22 mouse cellular contexts compared by ENCODE assay signal in the genomic region with DNA sequence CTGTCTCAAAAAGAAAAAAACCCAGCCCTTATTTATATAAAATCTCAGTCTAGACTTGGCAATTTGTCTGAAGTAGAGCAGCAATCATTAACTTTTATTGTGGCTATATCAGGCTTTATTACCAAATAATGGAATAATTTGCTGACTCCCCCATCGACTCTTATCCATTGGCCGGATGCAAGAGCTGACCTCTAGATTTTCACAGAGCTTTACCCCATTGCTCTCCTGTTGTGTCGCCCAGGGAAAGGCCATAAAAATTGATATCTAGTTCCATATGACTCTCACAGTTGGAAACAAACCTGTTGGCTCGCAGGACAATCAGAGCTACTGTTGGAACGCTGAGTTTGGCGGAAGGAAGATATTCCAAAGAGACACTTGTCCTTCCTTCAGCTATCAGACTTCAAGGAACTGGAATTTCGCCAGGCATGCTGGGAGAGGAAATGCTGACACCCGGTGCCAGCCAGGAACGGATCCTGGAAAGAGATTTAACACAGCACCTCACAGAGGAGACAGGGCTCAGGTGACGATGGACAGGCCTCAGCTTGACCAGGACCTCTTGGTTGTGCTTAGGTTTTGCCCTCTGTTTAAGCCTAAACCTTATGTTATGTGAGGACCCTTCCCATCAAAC. TPM values are rescaled to one million over a fixed set of nuclear protein-coding genes. Genes with fewer than 3 reads are reported as not detected.
A peak's percentile ranks its signal among the peaks of the same experiment; 100 is the strongest.
DNase-seq lines count a peak whose midpoint lies in the region; ATAC-seq lines count a peak whose summit lies in the region.
"Had no signal": no experiment of that assay in that cellular context is flagged by ENCODE, and none has a peak within 500 bp of the region (broad histone marks: within the 10 kb centered on the region; RNA-seq: fewer than 3 reads in every experiment).

No protein-coding gene starts in this region.

- peaks cover 12% of the 10 kb centered on the region for H3K4me1 ChIP-seq in kidney, embryonic 16.5 days (ENCODE audit: insufficient read depth, low read length)
- peaks cover 53% of the 10 kb centered on the region for H3K4me1 ChIP-seq in liver, embryonic 13.5 days (replicated peaks)
- H3K4me1 ChIP-seq in liver, embryonic 12.5 days: peaks cover 64% of the 10 kb centered on the region
- peaks cover 9% of the 10 kb centered on the region; the same call in 1 of the 2 replicates for H3K4me1 ChIP-seq in intestine, embryonic 14.5 days (replicated peaks; ENCODE audit: control insufficient read depth, insufficient read depth, low read length)
- peaks cover 18% of the 10 kb centered on the region; the same call in 1 of the 2 replicates for H3K4me1 ChIP-seq in intestine, embryonic 15.5 days (replicated peaks)

- no peak overlapping the region for H3K4me3 ChIP-seq in kidney, embryonic 16.5 days (ENCODE audit: low read length)
- H3K4me3 ChIP-seq in liver, embryonic 13.5 days (replicated peaks): no peak overlapping the region
- no peak overlapping the region for H3K4me3 ChIP-seq in liver, embryonic 12.5 days
- H3K4me3 ChIP-seq in intestine, embryonic 14.5 days (ENCODE audit: low read depth, low read length): no peak overlapping the region
- H3K4me3 ChIP-seq in intestine, embryonic 15.5 days (replicated peaks): no peak overlapping the region
- H3K4me3 ChIP-seq: embryonic facial prominence, embryonic 10.5 days; heart, adult 2 months; heart, embryonic 15.5 days; hindbrain, embryonic 15.5 days had no signal

- no peaks in the 10 kb centered on the region for H3K9me3 ChIP-seq in kidney, embryonic 16.5 days (ENCODE audit: low read length)
- no peaks in the 10 kb centered on the region for H3K9me3 ChIP-seq in liver, embryonic 13.5 days (replicated peaks)
- H3K9me3 ChIP-seq in liver, embryonic 12.5 days (replicated peaks): no peaks in the 10 kb centered on the region
- H3K9me3 ChIP-seq in intestine, embryonic 14.5 days (ENCODE audit: control insufficient read depth, low read length): no peaks in the 10 kb centered on the region
- H3K9me3 ChIP-seq in intestine, embryonic 15.5 days: no peaks in the 10 kb centered on the region
- H3K9me3 ChIP-seq: embryonic facial prominence, embryonic 10.5 days; heart, embryonic 15.5 days; hindbrain, embryonic 15.5 days had no signal

- H3K27ac ChIP-seq in kidney, embryonic 16.5 days (ENCODE audit: low read length): no peak overlapping the region
- 0 out of 2 replicates have a peak overlapping the region, but pooled peaks have one; percentile 79 for H3K27ac ChIP-seq in liver, embryonic 13.5 days
- no peak overlapping the region for H3K27ac ChIP-seq in liver, embryonic 12.5 days
- no peak overlapping the region for H3K27ac ChIP-seq in intestine, embryonic 14.5 days (ENCODE audit: low read depth)
- peak overlapping the region; percentile 5; the same call in 1 of the 2 replicates for H3K27ac ChIP-seq in intestine, embryonic 15.5 days
- H3K27ac ChIP-seq: embryonic facial prominence, embryonic 10.5 days; heart, adult 2 months; heart, embryonic 15.5 days; hindbrain, embryonic 15.5 days; kidney, postnatal 0 days; liver, embryonic 14.5 days; stomach, postnatal 0 days had no signal

- WGBS in kidney, embryonic 16.5 days: 60% methylated on average over 10 of the region's 10 CpGs
- 63% methylated on average over 10 of the region's 10 CpGs for WGBS in liver, embryonic 13.5 days (ENCODE audit: insufficient replicate concordance)
- 73% methylated on average over 10 of the region's 10 CpGs for WGBS in liver, embryonic 12.5 days (ENCODE audit: insufficient replicate concordance)
- WGBS in intestine, embryonic 14.5 days: 45% methylated on average over 10 of the region's 10 CpGs
- WGBS in intestine, embryonic 15.5 days: 46% methylated on average over 10 of the region's 10 CpGs

- no peaks in the 10 kb centered on the region for H3K36me3 ChIP-seq in kidney, embryonic 16.5 days (ENCODE audit: insufficient read depth, low read length)
- no peaks in the 10 kb centered on the region for H3K36me3 ChIP-seq in liver, embryonic 13.5 days
- no peaks in the 10 kb centered on the region for H3K36me3 ChIP-seq in liver, embryonic 12.5 days
- H3K36me3 ChIP-seq in intestine, embryonic 14.5 days (ENCODE audit: control insufficient read depth, insufficient read depth, low read length): no peaks in the 10 kb centered on the region
- no peaks in the 10 kb centered on the region for H3K36me3 ChIP-seq in intestine, embryonic 15.5 days
- H3K36me3 ChIP-seq: embryonic facial prominence, embryonic 10.5 days; heart, embryonic 15.5 days; hindbrain, embryonic 15.5 days had no signal

- no peaks in the 10 kb centered on the region for H3K27me3 ChIP-seq in kidney, embryonic 16.5 days (ENCODE audit: insufficient read depth, low read length)
- H3K27me3 ChIP-seq in liver, embryonic 13.5 days: no peaks in the 10 kb centered on the region
- H3K27me3 ChIP-seq in liver, embryonic 12.5 days (replicated peaks): no peaks in the 10 kb centered on the region
- no peaks in the 10 kb centered on the region for H3K27me3 ChIP-seq in intestine, embryonic 14.5 days (replicated peaks; ENCODE audit: control insufficient read depth, insufficient read depth, low read length)
- H3K27me3 ChIP-seq in intestine, embryonic 15.5 days (replicated peaks): no peaks in the 10 kb centered on the region
- H3K27me3 ChIP-seq: heart, embryonic 15.5 days; hindbrain, embryonic 15.5 days had no signal

- no peak overlapping the region for H3K4me2 ChIP-seq in kidney, embryonic 16.5 days (replicated peaks; ENCODE audit: low read depth, low read length)
- H3K4me2 ChIP-seq in liver, embryonic 13.5 days: no peak overlapping the region
- H3K4me2 ChIP-seq in liver, embryonic 12.5 days: no peak overlapping the region
- no peak overlapping the region for H3K4me2 ChIP-seq in intestine, embryonic 14.5 days (ENCODE audit: low read length)
- H3K4me2 ChIP-seq in intestine, embryonic 15.5 days (replicated peaks): no peak overlapping the region
- H3K4me2 ChIP-seq: heart, embryonic 15.5 days; hindbrain, embryonic 15.5 days had no signal

- H3K9ac ChIP-seq in kidney, embryonic 16.5 days (replicated peaks; ENCODE audit: low read length): no peak overlapping the region
- H3K9ac ChIP-seq in liver, embryonic 13.5 days: no peak overlapping the region
- no peak overlapping the region for H3K9ac ChIP-seq in liver, embryonic 12.5 days
- H3K9ac ChIP-seq in intestine, embryonic 14.5 days (ENCODE audit: low read length): no peak overlapping the region
- no peak overlapping the region for H3K9ac ChIP-seq in intestine, embryonic 15.5 days
- H3K9ac ChIP-seq: heart, embryonic 15.5 days; hindbrain, embryonic 15.5 days; liver, embryonic 14.5 days had no signal

- peak; percentile 54 for DNase-seq in kidney, adult 18-20 months
- DNase-seq in liver, embryonic 13.5 days: no peak
- no peak for DNase-seq in intestine, embryonic 14.5 days (ENCODE audit: low spot score)
- DNase-seq in adrenal gland, adult 8-10 months: no peak
- DNase-seq: adrenal gland, adult 2 months; heart, adult 2 months; heart, postnatal 4 days; lung, postnatal 4 days; right cerebral cortex, postnatal 4 days had no signal

- ATAC-seq in kidney, embryonic 16.5 days (ENCODE audit: low FRiP score, low TSS enrichment): no peak
- ATAC-seq in liver, embryonic 13.5 days (ENCODE audit: low read depth): no peak
- ATAC-seq in liver, embryonic 12.5 days: no peak
- ATAC-seq in intestine, embryonic 14.5 days (replicated peaks; ENCODE audit: low FRiP score, low TSS enrichment, low read depth): peak; percentile 38; the same call in 1 of the 2 replicates
- peak; percentile 65 for ATAC-seq in intestine, embryonic 15.5 days
- ATAC-seq: midbrain, embryonic 16.5 days had no signal

RNA-seq across cellular contexts. Expression of a gene that starts 35.3 kb away (rescaled TPM):
- polyA plus RNA-seq in kidney, embryonic 16.5 days (2015; fragmentation: Nextera tagmentation; extraction: Ambion mirVana): 0.12 and 0.17 TPM in 2 replicates
- polyA plus RNA-seq in liver, embryonic 13.5 days (2015; fragmentation: Nextera tagmentation; extraction: Ambion mirVana): not detected in 2 replicates
- 0.05 TPM in 1 of 2 replicates, not detected in the other for polyA plus RNA-seq in liver, embryonic 12.5 days (2016; fragmentation: Nextera tagmentation; extraction: Ambion mirVana)
- 1.4 TPM in 2 replicates for polyA plus RNA-seq in intestine, embryonic 14.5 days (2014; fragmentation: Nextera tagmentation; extraction: Ambion mirVana)
- polyA plus RNA-seq in intestine, embryonic 15.5 days (2015; fragmentation: Nextera tagmentation; extraction: Ambion mirVana): 0.80 and 1.2 TPM in 2 replicates
- total RNA-seq in adrenal gland, adult 8-10 months (2022): 1 to 10 TPM in 3 of 4 experiments, under 1 TPM in 1; 0.70 to 1.4 (median 1.2) TPM
- total RNA-seq: common myeloid progenitor, adult 5-6 weeks; gastrocnemius, adult 8-10 months; heart, adult 2 months; heart, postnatal 4 days had no signal
- polyA plus RNA-seq: heart, adult 2 months; heart, embryonic 15.5 days; liver, embryonic 14.5 days; thymus, postnatal 0 days had no signal

Comparison
In these comparisons a context has a peak if more than half of its experiments do, and no peak if none do; other contexts are left out.
1. H3K27ac ChIP-seq: peak in liver, embryonic 13.5 days (single experiment) and intestine, embryonic 15.5 days (single experiment); none in kidney, embryonic 16.5 days (single experiment), liver, embryonic 12.5 days (single experiment) and intestine, embryonic 14.5 days (single experiment).
2. ATAC-seq: peak in intestine, embryonic 14.5 days (single experiment) and intestine, embryonic 15.5 days (single experiment); none in kidney, embryonic 16.5 days (single experiment), liver, embryonic 13.5 days (single experiment) and liver, embryonic 12.5 days (single experiment).